Mouse (Mus musculus) leukemia stem cell, adult 10-12 weeks (primary cell): ENCODE data around the gene Ncam2. TPM values are rescaled to one million over a fixed set of nuclear protein-coding genes. Genes with fewer than 3 reads are reported as not detected.

ENCODE experiments used
- polyA plus RNA-seq: library from polyadenylated mRNA; stranded (reverse); fragments of >175 nt; gene quantifications from 2 replicates; pipeline ENCODE4 v1.2.3, GENCODE M21; 2012; ENCODE audit warnings: low replicate concordance

Gene Ncam2
- 0.09 TPM in 1 of 2 replicates, not detected in the other for polyA plus RNA-seq

DNA sequence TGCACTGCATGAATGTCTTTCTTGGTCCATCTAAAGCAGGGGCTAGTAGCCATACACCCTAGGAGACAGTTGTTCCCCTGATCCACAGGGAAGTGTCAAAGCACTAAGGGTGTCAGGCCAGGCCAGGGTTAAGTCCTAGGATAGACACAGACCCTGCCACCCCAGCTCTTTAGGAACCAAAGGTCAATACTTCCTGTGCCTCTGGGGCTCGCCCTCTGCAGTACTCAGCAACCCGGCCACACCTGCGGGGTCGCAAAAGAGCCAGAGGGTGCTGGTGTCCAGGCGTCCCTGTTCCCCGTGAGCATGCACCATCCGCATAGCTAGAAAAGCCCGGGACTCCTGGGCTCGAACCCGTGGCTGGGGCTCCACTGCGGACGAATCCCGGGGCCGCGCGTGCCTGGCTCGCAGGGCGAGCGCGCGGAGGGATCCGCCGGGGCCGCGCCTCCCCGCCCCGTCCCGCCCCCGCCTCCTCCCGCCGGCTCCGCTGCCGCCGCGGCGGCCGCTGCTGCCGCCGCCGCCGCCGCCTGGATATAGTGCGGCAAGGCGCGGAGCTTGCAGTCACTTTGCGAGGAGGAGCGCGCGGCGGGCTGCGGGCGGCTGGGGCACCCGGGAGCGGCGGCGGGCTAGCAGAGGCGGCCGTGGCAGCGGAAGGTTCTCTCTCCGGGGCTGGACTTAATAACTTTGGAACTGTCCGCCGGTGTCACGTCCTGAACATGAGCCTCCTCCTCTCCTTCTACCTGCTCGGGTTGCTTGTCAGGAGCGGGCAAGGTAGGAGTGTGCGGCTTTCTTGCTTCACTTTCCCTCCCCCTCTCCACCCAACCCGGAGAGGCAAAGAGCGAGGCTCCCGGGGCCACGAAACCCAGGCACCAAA lies at the start of gene Ncam2:
Gene Ncam2, plus strand, starts transcription at position 497 of the 871 bp plus-strand sequence.

